Mouse (Mus musculus) lung, embryonic 14.5 days (tissue): ENCODE results near the gene Gpr4. TPM values are rescaled to one million over a fixed set of nuclear protein-coding genes. Genes with fewer than 3 reads are reported as not detected.

Experiments used
- ATAC-seq: fragments of 200-750 bp; cut with Nextera tagmentation; 2 replicates; pipeline ENCODE4 v1.8.0; 2017; ENCODE audit warnings: mild to moderate bottlenecking, moderate TSS enrichment, moderate library complexity; ENCODE audit not compliant: insufficient read depth
- DNase-seq: peaks from one replicate; pipeline ENCODE4 v3.0.0-alpha.2; 2015
- H3K27ac ChIP-seq: fragments of 300-500 bp; sonication (generic); 2 replicates; pipeline ENCODE4 v1.5.1; 2014; ENCODE audit warnings: low read depth, mild to moderate bottlenecking, moderate library complexity
- H3K27me3 ChIP-seq: fragments of 300-500 bp; sonication (generic); 2 replicates; pipeline ENCODE4 v1.6.1; 2014; ENCODE audit warnings: low read length, control low read depth; ENCODE audit not compliant: insufficient read depth
- H3K36me3 ChIP-seq: fragments of 300-500 bp; sonication (generic); 2 replicates; pipeline ENCODE4 v1.6.1; 2014; ENCODE audit warnings: control low read depth; ENCODE audit not compliant: insufficient read depth
- H3K4me1 ChIP-seq: fragments of 300-500 bp; sonication (generic); 2 replicates; pipeline ENCODE4 v1.6.1; 2014; ENCODE audit warnings: antibody characterized with exemption, control low read depth; ENCODE audit not compliant: insufficient read depth
- H3K4me2 ChIP-seq: fragments of 300-500 bp; sonication (generic); 2 replicates; pipeline ENCODE4 v1.6.1; 2014; ENCODE audit warnings: mild to moderate bottlenecking
- H3K4me3 ChIP-seq: fragments of 300-500 bp; sonication (generic); 2 replicates; pipeline ENCODE4 v1.5.1; 2014; ENCODE audit warnings: low read depth, low read length
- H3K9ac ChIP-seq: fragments of 300-500 bp; sonication (generic); 2 replicates; pipeline ENCODE4 v1.6.1; 2014
- H3K9me3 ChIP-seq: fragments of 300-500 bp; sonication (generic); 2 replicates; pipeline ENCODE4 v1.6.1; 2016; ENCODE audit warnings: low read depth, low read length, control low read depth
- CTCF ChIP-seq: IDR thresholded peaks from 2 replicates; pipeline ENCODE4 v1.5.1; 2016; ENCODE audit warnings: antibody characterized with exemption, low read depth
- WGBS: fragments of 180-500 bp; shearing (Covaris S2); extraction: QIAGEN DNeasy Blood & Tissue Kit; methylation state at CpG from one replicate; pipeline ENCODE4 v1.1.7; 2014; 5-methylcytosine and 5-hydroxymethylcytosine counted together
- polyA plus RNA-seq: library from polyadenylated mRNA; unstranded; fragments of >200 nt; fragmentation: Nextera tagmentation; extraction: Ambion mirVana; gene quantifications from 2 replicates; pipeline ENCODE4 v1.2.1, GENCODE M21; 2014

Gpr4 gene
- polyA plus RNA-seq, 1 experiment from 2014 or later: 2.2 TPM

- Histone ChIP-seq H3K27ac (no peak overlapping the region), H3K4me2 (no peak overlapping the region), H3K27me3 (no peaks in the 10 kb centered on the region), H3K4me3 (no peak overlapping the region), H3K36me3 (peaks cover 77% of the 10 kb centered on the region), H3K9ac (no peak overlapping the region), H3K4me1 (no peaks in the 10 kb centered on the region), H3K9me3 (no peaks in the 10 kb centered on the region)
- ATAC-seq (peak; percentile 82), DNase-seq (peak; percentile 82)
- no peak for TF ChIP-seq CTCF
- 38% methylated on average over 11 of the region's 11 CpGs for whole genome bisulfite sequencing
These were observed 45.2 kb downstream of the Gpr4 start for GRCm38 (mm10) chr7:19257390-19258022.

GRCm38 (mm10) chr7:19258336-19258735 lies 46.0 kb downstream of the Gpr4 start:
- Histone ChIP-seq H3K4me1 (no peaks in the 10 kb centered on the region), H3K4me2 (no peak overlapping the region), H3K27me3 (no peaks in the 10 kb centered on the region), H3K9me3 (no peaks in the 10 kb centered on the region), H3K4me3 (no peak overlapping the region), H3K27ac (no peak overlapping the region), H3K9ac (no peak overlapping the region), H3K36me3 (peaks cover 85% of the 10 kb centered on the region)
- no peak for DNase-seq
- WGBS: 73% methylated on average over 3 of the region's 3 CpGs
- no peak for ATAC-seq
- no peak for TF ChIP-seq CTCF

DNA sequence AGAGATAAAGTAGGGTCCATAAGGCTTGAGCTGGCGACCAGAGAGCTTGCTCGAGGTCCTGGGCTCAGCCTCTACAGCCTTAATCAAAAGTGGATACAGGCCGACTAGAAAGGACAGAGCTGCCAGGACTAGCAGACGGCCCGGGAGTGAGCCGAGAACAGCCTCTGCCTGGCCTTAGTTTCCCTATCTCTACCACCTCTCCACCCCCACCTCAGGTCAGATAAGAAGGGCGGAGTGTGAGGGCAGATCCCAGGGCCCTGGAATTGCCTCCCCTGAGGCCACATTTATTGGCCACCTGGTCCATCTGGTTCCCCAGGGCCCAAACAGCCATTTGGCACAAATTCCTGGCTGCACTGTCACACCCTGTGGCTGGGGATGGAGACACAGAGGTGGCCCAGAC lies 52.8 kb downstream of the Gpr4 start:
- Histone ChIP-seq H3K36me3 (peaks cover 72% of the 10 kb centered on the region), H3K9me3 (no peaks in the 10 kb centered on the region), H3K4me1 (0 out of 2 replicates have a peak, but pooled peaks cover 9% of the 10 kb centered on the region), H3K27ac (no peak overlapping the region), H3K9ac (no peak overlapping the region), H3K4me2 (0 out of 2 replicates have a peak overlapping the region, but pooled peaks have one; percentile 12), H3K27me3 (no peaks in the 10 kb centered on the region), H3K4me3 (no peak overlapping the region)
- WGBS: 59% methylated on average over 7 of the region's 7 CpGs
- TF ChIP-seq CTCF: no peak
- ATAC-seq (no peak), DNase-seq (no peak)

DNA sequence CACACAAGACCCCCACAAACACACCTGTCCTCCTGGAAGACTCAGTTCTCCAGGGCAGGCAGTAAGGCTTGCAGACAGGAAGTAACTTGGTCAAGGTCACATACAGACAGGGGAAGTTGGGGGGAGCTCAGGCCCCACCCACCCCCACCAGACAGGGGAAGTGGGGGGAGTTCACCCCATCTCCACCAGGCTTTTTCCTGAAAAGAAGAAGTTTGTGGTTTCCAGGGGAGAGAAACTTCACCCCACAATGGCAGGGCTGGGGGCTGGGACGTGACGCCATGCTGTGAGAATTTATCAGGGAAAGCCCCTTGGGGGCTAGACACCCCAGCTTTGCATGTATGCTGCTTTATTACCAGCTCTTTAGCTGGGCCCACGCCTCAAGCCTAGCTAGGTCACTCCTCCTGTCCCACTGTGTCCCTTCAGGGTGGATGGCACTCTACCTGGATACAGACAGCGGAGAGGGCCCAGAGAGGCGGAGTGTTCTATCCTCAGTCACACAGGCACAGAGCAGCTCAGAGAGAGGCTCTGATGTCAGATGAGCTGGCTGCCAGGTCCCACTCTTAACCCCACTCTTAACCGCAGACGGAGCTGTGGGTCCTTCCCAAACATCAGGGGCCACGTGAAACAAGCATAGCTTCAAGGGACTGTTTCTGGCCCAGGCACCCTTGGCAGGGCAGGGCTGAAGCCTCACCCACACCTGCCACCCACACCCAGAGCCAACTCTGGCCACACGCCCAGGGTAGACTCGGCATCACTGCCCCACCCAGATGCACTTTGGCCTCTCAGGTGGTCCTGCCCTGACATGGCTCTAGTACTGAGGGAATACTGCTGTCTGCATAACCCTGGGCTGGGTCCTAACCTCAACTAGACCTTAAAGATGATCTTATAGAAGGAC lies 53.8 kb downstream of the Gpr4 start:
- Histone ChIP-seq H3K27ac (no peak overlapping the region), H3K9me3 (no peaks in the 10 kb centered on the region), H3K9ac (no peak overlapping the region; the same call in 1 of the 2 replicates), H3K4me3 (no peak overlapping the region), H3K27me3 (no peaks in the 10 kb centered on the region), H3K4me2 (0 out of 2 replicates have a peak overlapping the region, but pooled peaks have one; percentile 10), H3K36me3 (peaks cover 62% of the 10 kb centered on the region), H3K4me1 (0 out of 2 replicates have a peak, but pooled peaks cover 9% of the 10 kb centered on the region)
- no peak for TF ChIP-seq CTCF
- DNase-seq (no peak), ATAC-seq (no peak)
- 76% methylated on average over 10 of the region's 10 CpGs for WGBS

DNA sequence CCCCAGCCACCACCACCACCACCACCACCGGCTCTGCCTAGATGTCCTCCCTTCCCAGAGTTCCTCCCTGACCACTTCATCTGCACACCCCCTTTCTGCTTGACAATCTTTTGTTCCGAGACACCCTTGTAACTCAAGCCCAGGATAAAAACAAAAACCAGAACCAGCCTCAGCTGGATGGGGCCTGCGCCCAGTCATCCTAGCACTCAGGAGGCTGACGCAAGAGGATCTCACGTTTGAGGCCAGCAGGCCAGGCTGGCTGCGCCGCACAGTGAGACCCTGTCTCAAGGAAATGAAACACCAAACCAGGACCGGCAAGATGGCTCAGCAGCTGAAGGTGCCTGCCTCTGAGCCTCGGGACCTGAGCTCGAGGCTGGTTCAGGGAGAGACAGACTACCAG lies 54.7 kb downstream of the Gpr4 start:
- Histone ChIP-seq H3K4me3 (no peak overlapping the region), H3K4me2 (no peak overlapping the region), H3K27ac (no peak overlapping the region), H3K9ac (no peak overlapping the region), H3K9me3 (no peaks in the 10 kb centered on the region), H3K4me1 (0 out of 2 replicates have a peak, but pooled peaks cover 9% of the 10 kb centered on the region), H3K27me3 (no peaks in the 10 kb centered on the region), H3K36me3 (peaks cover 53% of the 10 kb centered on the region)
- no peak for TF ChIP-seq CTCF
- 51% methylated on average over 10 of the region's 10 CpGs for WGBS
- DNase-seq (peak; percentile 31), ATAC-seq (no peak)

DNA sequence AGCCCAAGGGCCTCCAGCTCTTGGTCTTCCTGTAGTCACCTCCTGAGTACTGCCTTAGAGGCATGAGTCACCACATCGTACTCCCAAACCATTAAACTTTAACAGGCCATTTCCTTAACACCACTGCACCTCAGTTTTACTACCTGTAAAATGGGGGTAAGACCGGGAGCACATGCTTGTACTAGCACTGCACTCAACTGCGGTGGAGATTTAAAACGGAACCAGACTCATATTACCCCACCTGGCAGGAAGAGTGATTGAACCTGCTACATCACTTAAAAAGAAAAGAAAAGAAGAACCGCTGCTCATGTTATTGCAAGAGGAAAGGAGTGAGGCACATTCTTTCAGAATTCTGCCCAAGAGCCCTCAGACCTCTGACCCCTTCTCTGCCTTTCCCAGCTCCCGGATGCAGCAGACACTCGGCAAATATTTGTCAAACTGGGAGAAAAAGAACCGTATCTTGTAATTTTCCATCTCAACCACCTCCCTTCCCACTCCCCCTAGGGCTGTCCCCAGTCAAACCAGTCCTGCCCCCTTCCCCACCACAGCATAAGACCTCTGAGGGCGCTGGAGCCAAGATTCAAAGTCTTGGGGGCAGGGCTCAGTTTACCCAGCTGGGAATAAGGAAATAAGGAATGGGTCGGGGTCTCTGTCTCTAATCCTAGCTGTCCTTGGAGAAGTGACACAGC lies 56.8 kb downstream of the Gpr4 start:
- 24% methylated on average over 10 of the region's 10 CpGs for WGBS
- no peak for TF ChIP-seq CTCF
- Histone ChIP-seq H3K36me3 (peaks cover 33% of the 10 kb centered on the region), H3K9me3 (no peaks in the 10 kb centered on the region), H3K9ac (peak overlapping the region; percentile 88), H3K27me3 (no peaks in the 10 kb centered on the region), H3K4me2 (peak overlapping the region; percentile 74), H3K4me1 (0 out of 2 replicates have a peak, but pooled peaks cover 9% of the 10 kb centered on the region), H3K27ac (peak overlapping the region; percentile 94), H3K4me3 (peak overlapping the region; percentile 99)
- DNase-seq (peak; percentile 70), ATAC-seq (peak; percentile 44; the same call in 1 of the 2 replicates)
